ENCODE assay signal across 8 mouse cellular contexts in genomic region chr7:100279803-100280202, GRCm38 (mm10). TPM values are rescaled to one million over a fixed set of nuclear protein-coding genes. Genes with fewer than 3 reads are reported as not detected.
DNase-seq lines count a peak whose midpoint lies in the region; ATAC-seq and TF ChIP-seq lines count a peak whose summit lies in the region.

No protein-coding gene starts in this region.

- no peak overlapping the region for H3K27ac ChIP-seq in kidney, embryonic 15.5 days
- H3K27ac ChIP-seq in ES-E14 (ENCODE audit: insufficient read depth, low read depth, low read length, poor library complexity, severe bottlenecking), result no peak overlapping the region
- H3K27ac ChIP-seq in cortical plate, adult 2 months (ENCODE audit: insufficient read depth, low read length), result no peak overlapping the region

- H3K4me3 ChIP-seq in kidney, embryonic 15.5 days (replicated peaks), result no peak overlapping the region
- H3K4me3 ChIP-seq in ES-E14 (ENCODE audit: insufficient read depth in 1 of 2, low read depth in 1 of 2, low read length in 2 of 2, poor library complexity in 1 of 2, severe bottlenecking in 1 of 2), result no peak overlapping the region
- H3K4me3 ChIP-seq in cortical plate, adult 2 months (ENCODE audit: insufficient read depth, low read length), result no peak overlapping the region

- peaks cover 11% of the 10 kb centered on the region for H3K27me3 ChIP-seq in kidney, embryonic 15.5 days

- peak; percentile 50 for DNase-seq in kidney, adult 9 months
- DNase-seq in CD4-positive helper T cell, adult 2 months (ENCODE audit: low read depth, low spot score), result peak; percentile 50
- no peak for DNase-seq in ES-E14 (ENCODE audit: low read depth, low spot score)
- peak; percentile 31 for DNase-seq in large intestine, adult 2 months (ENCODE audit: low read depth, low spot score)
- DNase-seq in spleen, postnatal 10 days (ENCODE audit: low spot score in 2 of 2), result peak; percentile 14 to 48
- no peak for DNase-seq in gastrocnemius, postnatal 25 days

- TF ChIP-seq POLR2A in cortical plate, adult 2 months (IDR thresholded peaks at IDR 0.05; ENCODE audit: extremely low read depth, insufficient read depth, low read length), result no peak

- no peaks in the 10 kb centered on the region for H3K9me3 ChIP-seq in kidney, embryonic 15.5 days (replicated peaks)
- H3K9me3 ChIP-seq in ES-E14 (ENCODE audit: control insufficient read depth, insufficient read depth, low read depth, low read length), result no peaks in the 10 kb centered on the region

- 0 out of 2 replicates have a peak, but pooled peaks cover 1% of the 10 kb centered on the region for H3K36me3 ChIP-seq in kidney, embryonic 15.5 days
- H3K36me3 ChIP-seq in ES-E14 (ENCODE audit: control insufficient read depth, insufficient read depth, low read length, poor library complexity, severe bottlenecking), result no peaks in the 10 kb centered on the region

- in situ Hi-C loops in ES-E14 (cut with MboI; ENCODE audit: low sequenced_read_pairs in 2 of 2, unreplicated experiment in 2 of 2), result no loop called here

- H3K4me1 ChIP-seq in kidney, embryonic 15.5 days, result peaks cover 2% of the 10 kb centered on the region; the same call in 1 of the 2 replicates
- H3K4me1 ChIP-seq in ES-E14 (ENCODE audit: control insufficient read depth in 2 of 2, insufficient read depth in 2 of 2, low read length in 2 of 2, poor library complexity in 1 of 2), result no peaks in the 10 kb centered on the region
- peaks cover 4% of the 10 kb centered on the region; the same call in 1 of the 2 replicates for H3K4me1 ChIP-seq in cortical plate, adult 2 months (ENCODE audit: control insufficient read depth, insufficient read depth, low read length)

- TF ChIP-seq CTCF in cortical plate, adult 2 months (IDR thresholded peaks at IDR 0.05; ENCODE audit: extremely low read depth, insufficient read depth, low read length), result peak; percentile 82

- no peak overlapping the region for H3K9ac ChIP-seq in kidney, embryonic 15.5 days
- H3K9ac ChIP-seq in ES-E14 (ENCODE audit: insufficient read depth, low read depth, low read length, poor library complexity, severe bottlenecking), result no peak overlapping the region

- WGBS in kidney, embryonic 15.5 days, result 0% methylated on average over 1 of the region's 1 CpGs
- 0% methylated on average over 1 of the region's 1 CpGs for WGBS in large intestine, adult 2 months

- H3K4me2 ChIP-seq in kidney, embryonic 15.5 days, result no peak overlapping the region

- no peak for ATAC-seq in kidney, embryonic 15.5 days (replicated peaks; ENCODE audit: low FRiP score)

TF ChIP-seq in ES-E14, 5 proteins besides CTCF, POLR2A, EP300 and RAD21:
- TF ChIP-seq ZNF384 (IDR thresholded peaks at IDR 0.05; ENCODE audit: low read depth, low read length), result no peak
- TF ChIP-seq ZC3H11A (IDR thresholded peaks at IDR 0.05; ENCODE audit: borderline replicate concordance, low read depth, low read length), result peak; percentile 75; the same call in 1 of the 2 replicates
- TF ChIP-seq MAFK (IDR thresholded peaks at IDR 0.05; ENCODE audit: insufficient read depth, low read depth, low read length), result no peak

RNA-seq across cellular contexts. Expression of gene P4ha3, which starts 5.5 kb away (rescaled TPM):
- polyA plus RNA-seq in kidney, embryonic 15.5 days (2015; fragmentation: Nextera tagmentation; extraction: Ambion mirVana), result 7.7 TPM in 2 replicates
- total RNA-seq in ES-E14 (2012; rRNA removed), result 0.95 and 2.0 TPM in 2 replicates
- polyA plus RNA-seq in cortical plate, adult 2 months (2012; rRNA removed), result 3.1 and 3.7 TPM in 2 replicates
- 0.36 and 0.42 TPM in 2 replicates for polyA plus RNA-seq in large intestine, adult 2 months (2012; rRNA removed)
- total RNA-seq in gastrocnemius, postnatal 25 days (2021), result under 1 TPM; 0.61 to 0.75 TPM

RNA-seq across cellular contexts. Expression of gene Pgm2l1, which starts 52.6 kb away (rescaled TPM):
- polyA plus RNA-seq in kidney, embryonic 15.5 days (2015; fragmentation: Nextera tagmentation; extraction: Ambion mirVana), result 3.8 and 4.4 TPM in 2 replicates
- 5.9 and 6.7 TPM in 2 replicates for total RNA-seq in ES-E14 (2012; rRNA removed)
- 91.0 and 97.7 TPM in 2 replicates for polyA plus RNA-seq in cortical plate, adult 2 months (2012; rRNA removed)
- 1.2 and 2.6 TPM in 2 replicates for polyA plus RNA-seq in large intestine, adult 2 months (2012; rRNA removed)
- 10 to 100 TPM; 13.0 to 15.0 TPM for total RNA-seq in gastrocnemius, postnatal 25 days (2021)

Comparison
In these comparisons a context has a peak if more than half of its experiments do, and no peak if none do; other contexts are left out.
1. DNase-seq: peak in kidney, adult 9 months (single experiment), CD4-positive helper T cell, adult 2 months (single experiment), large intestine, adult 2 months (single experiment) and spleen, postnatal 10 days (2 of 2); none in ES-E14 (single experiment) and gastrocnemius, postnatal 25 days (single experiment).
2. RNA of gene Pgm2l1, which starts 52.6 kb away (polyA plus RNA-seq): 91.0 to 97.7 TPM in cortical plate, adult 2 months; 3.8 to 4.4 TPM in kidney, embryonic 15.5 days and 1.2 to 2.6 TPM in large intestine, adult 2 months; every median in the first group is over 10 times any median in the second.